Mouse (Mus musculus): ENCODE data around the gene Disp1. TPM values are rescaled to one million over a fixed set of nuclear protein-coding genes. Genes with fewer than 3 reads are reported as not detected.

Disp1 gene
- polyA plus RNA-seq, 1 experiment from 2014 or later, result 12.3 TPM

- no peak overlapping the region for H3K9ac ChIP-seq (replicated peaks; ENCODE audit: low read depth, low read length)
- ATAC-seq (ENCODE audit: insufficient number of reproducible peaks, insufficient read depth, low FRiP score, low read depth), result no peak
- no peak overlapping the region for H3K4me3 ChIP-seq (ENCODE audit: low read depth, low read length)
- H3K4me2 ChIP-seq (replicated peaks; ENCODE audit: low read depth, low read length), result no peak overlapping the region
- peaks cover 5% of the 10 kb centered on the region; the same call in 1 of the 2 replicates for H3K4me1 ChIP-seq (ENCODE audit: control insufficient read depth, insufficient read depth, low read length)
- H3K27me3 ChIP-seq (ENCODE audit: control insufficient read depth, insufficient read depth, low read length), result no peaks in the 10 kb centered on the region
- H3K36me3 ChIP-seq (ENCODE audit: control insufficient read depth, insufficient read depth, low read length), result no peaks in the 10 kb centered on the region
- WGBS, result 87% methylated on average over 8 of the region's 8 CpGs
- H3K9me3 ChIP-seq (ENCODE audit: control insufficient read depth, low read depth, low read length), result no peaks in the 10 kb centered on the region
- no peak overlapping the region for H3K27ac ChIP-seq (ENCODE audit: low read length)
These were observed 151.2 kb downstream of the Disp1 start for GRCm38 (mm10) chr1:183069954-183070649.

- H3K4me2 ChIP-seq (replicated peaks; ENCODE audit: low read depth, low read length), result no peak overlapping the region
- 79% methylated on average over 7 of the region's 7 CpGs for WGBS
- no peak for ATAC-seq (ENCODE audit: insufficient number of reproducible peaks, insufficient read depth, low FRiP score, low read depth)
These were observed 153.5 kb downstream of the Disp1 start for GRCm38 (mm10) chr1:183067807-183068206.

DNA sequence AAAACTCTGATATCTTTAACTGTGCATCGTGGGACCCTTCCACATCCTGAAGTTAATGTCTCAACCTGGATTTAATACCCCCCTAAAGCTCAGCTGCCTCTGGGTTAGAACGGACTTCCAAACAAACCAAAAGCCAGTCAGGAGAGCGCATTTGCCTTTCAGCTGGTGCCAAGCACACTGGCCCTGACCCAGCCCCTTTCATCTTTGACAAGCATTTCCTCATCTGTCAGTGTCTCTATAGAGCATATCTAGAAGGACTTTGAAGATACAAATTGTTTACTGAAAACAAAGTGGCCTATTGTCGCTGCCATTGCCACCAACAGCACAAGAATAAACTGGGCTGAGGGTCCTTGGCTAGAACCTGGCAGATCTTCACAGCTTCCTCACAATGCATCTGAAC, 154.3 kb downstream of the Disp1 start:
- H3K4me3 ChIP-seq (ENCODE audit: low read depth, low read length), result no peak overlapping the region
- 66% methylated on average over 4 of the region's 4 CpGs for WGBS
- H3K9me3 ChIP-seq (ENCODE audit: control insufficient read depth, low read depth, low read length), result no peaks in the 10 kb centered on the region
- H3K36me3 ChIP-seq (ENCODE audit: control insufficient read depth, insufficient read depth, low read length), result no peaks in the 10 kb centered on the region
- ATAC-seq (ENCODE audit: insufficient number of reproducible peaks, insufficient read depth, low FRiP score, low read depth), result no peak
- no peaks in the 10 kb centered on the region for H3K27me3 ChIP-seq (ENCODE audit: control insufficient read depth, insufficient read depth, low read length)
- no peak overlapping the region for H3K4me2 ChIP-seq (replicated peaks; ENCODE audit: low read depth, low read length)
- H3K27ac ChIP-seq (ENCODE audit: low read length), result no peak overlapping the region
- H3K4me1 ChIP-seq (ENCODE audit: control insufficient read depth, insufficient read depth, low read length), result peaks cover 2% of the 10 kb centered on the region; the same call in 1 of the 2 replicates
- no peak overlapping the region for H3K9ac ChIP-seq (replicated peaks; ENCODE audit: low read depth, low read length)

More at GRCm38 (mm10) chr1:183067807-183068206, 153.5 kb downstream of the Disp1 start:
- Histone ChIP-seq H3K27me3 (ENCODE audit: control insufficient read depth, insufficient read depth, low read length) (no peaks in the 10 kb centered on the region), H3K9me3 (ENCODE audit: control insufficient read depth, low read depth, low read length) (no peaks in the 10 kb centered on the region), H3K4me1 (ENCODE audit: control insufficient read depth, insufficient read depth, low read length) (peaks cover 5% of the 10 kb centered on the region; the same call in 1 of the 2 replicates), H3K27ac (ENCODE audit: low read length) (no peak overlapping the region), H3K9ac (replicated peaks; ENCODE audit: low read depth, low read length) (no peak overlapping the region), H3K4me3 (ENCODE audit: low read depth, low read length) (no peak overlapping the region), H3K36me3 (ENCODE audit: control insufficient read depth, insufficient read depth, low read length) (no peaks in the 10 kb centered on the region)

- Histone ChIP-seq H3K9me3 (ENCODE audit: control insufficient read depth, low read depth, low read length) (no peaks in the 10 kb centered on the region), H3K27me3 (ENCODE audit: control insufficient read depth, insufficient read depth, low read length) (no peaks in the 10 kb centered on the region), H3K4me3 (ENCODE audit: low read depth, low read length) (no peak overlapping the region), H3K9ac (replicated peaks; ENCODE audit: low read depth, low read length) (no peak overlapping the region), H3K4me1 (ENCODE audit: control insufficient read depth, insufficient read depth, low read length) (no peaks in the 10 kb centered on the region), H3K36me3 (ENCODE audit: control insufficient read depth, insufficient read depth, low read length) (no peaks in the 10 kb centered on the region), H3K4me2 (replicated peaks; ENCODE audit: low read depth, low read length) (no peak overlapping the region), H3K27ac (ENCODE audit: low read length) (no peak overlapping the region)
- ATAC-seq (ENCODE audit: insufficient number of reproducible peaks, insufficient read depth, low FRiP score, low read depth), result no peak
- WGBS, result 82% methylated on average over 2 of the region's 2 CpGs
These were observed 160.7 kb downstream of the Disp1 start for GRCm38 (mm10) chr1:183060611-183061010.

GRCm38 (mm10) chr1:183056289-183056655, 165.1 kb downstream of the Disp1 start:
- no peak for ATAC-seq (ENCODE audit: insufficient number of reproducible peaks, insufficient read depth, low FRiP score, low read depth)
- no peaks in the 10 kb centered on the region for H3K36me3 ChIP-seq (ENCODE audit: control insufficient read depth, insufficient read depth, low read length)
- no peak overlapping the region for H3K9ac ChIP-seq (replicated peaks; ENCODE audit: low read depth, low read length)
- no peaks in the 10 kb centered on the region for H3K27me3 ChIP-seq (ENCODE audit: control insufficient read depth, insufficient read depth, low read length)
- H3K4me2 ChIP-seq (replicated peaks; ENCODE audit: low read depth, low read length), result no peak overlapping the region
- 27% methylated on average over 3 of the region's 3 CpGs for whole genome bisulfite sequencing
- no peaks in the 10 kb centered on the region for H3K4me1 ChIP-seq (ENCODE audit: control insufficient read depth, insufficient read depth, low read length)
- H3K4me3 ChIP-seq (ENCODE audit: low read depth, low read length), result no peak overlapping the region
- H3K27ac ChIP-seq (ENCODE audit: low read length), result no peak overlapping the region
- H3K9me3 ChIP-seq (ENCODE audit: control insufficient read depth, low read depth, low read length), result no peaks in the 10 kb centered on the region

DNA sequence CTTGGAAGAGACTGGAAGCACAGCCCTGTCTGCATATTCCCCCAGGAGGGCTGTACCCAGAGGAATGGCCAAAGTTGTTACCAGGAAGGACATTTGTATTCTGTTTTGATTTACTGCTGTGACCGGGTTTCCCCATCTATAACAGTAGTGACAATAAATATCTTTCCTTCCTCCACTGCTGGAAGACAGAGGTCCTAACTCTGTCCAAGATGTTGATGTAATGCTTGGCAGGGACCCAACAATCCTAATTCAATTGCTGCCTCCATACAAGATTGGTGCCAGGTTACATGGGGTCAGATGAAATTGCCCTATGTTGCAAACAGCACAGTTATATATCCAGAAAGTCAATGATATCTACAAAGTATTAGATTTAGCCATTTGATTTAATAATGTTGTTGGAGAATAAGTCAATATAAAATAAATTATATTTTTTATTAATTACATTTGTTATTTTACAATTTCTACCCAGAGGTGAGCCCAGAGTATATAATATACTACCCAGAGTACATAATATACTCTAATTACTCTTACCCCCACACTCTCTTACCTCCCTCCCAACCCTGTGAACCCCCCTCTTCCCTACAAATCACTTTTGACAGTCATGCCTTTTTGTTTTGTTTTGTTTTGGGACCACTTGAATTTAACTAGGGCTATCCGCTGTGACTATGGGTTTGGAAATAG, 165.6 kb downstream of the Disp1 start:
- no peaks in the 10 kb centered on the region for H3K27me3 ChIP-seq (ENCODE audit: control insufficient read depth, insufficient read depth, low read length)
- H3K36me3 ChIP-seq (ENCODE audit: control insufficient read depth, insufficient read depth, low read length), result no peaks in the 10 kb centered on the region
- H3K9me3 ChIP-seq (ENCODE audit: control insufficient read depth, low read depth, low read length), result no peaks in the 10 kb centered on the region
- WGBS, result 60% methylated on average over 2 of the region's 2 CpGs
- no peaks in the 10 kb centered on the region for H3K4me1 ChIP-seq (ENCODE audit: control insufficient read depth, insufficient read depth, low read length)
- H3K9ac ChIP-seq (replicated peaks; ENCODE audit: low read depth, low read length), result no peak overlapping the region
- H3K27ac ChIP-seq (ENCODE audit: low read length), result no peak overlapping the region
- no peak overlapping the region for H3K4me3 ChIP-seq (ENCODE audit: low read depth, low read length)
- no peak for ATAC-seq (ENCODE audit: insufficient number of reproducible peaks, insufficient read depth, low FRiP score, low read depth)
- no peak overlapping the region for H3K4me2 ChIP-seq (replicated peaks; ENCODE audit: low read depth, low read length)

- peaks cover 2% of the 10 kb centered on the region; the same call in 1 of the 2 replicates for H3K4me1 ChIP-seq (ENCODE audit: control insufficient read depth, insufficient read depth, low read length)
- no peaks in the 10 kb centered on the region for H3K36me3 ChIP-seq (ENCODE audit: control insufficient read depth, insufficient read depth, low read length)
- 0 out of 2 replicates have a peak, but pooled peaks cover 2% of the 10 kb centered on the region for H3K9me3 ChIP-seq (ENCODE audit: control insufficient read depth, low read depth, low read length)
- 63% methylated on average over 7 of the region's 7 CpGs for WGBS
- no peak for ATAC-seq (ENCODE audit: insufficient number of reproducible peaks, insufficient read depth, low FRiP score, low read depth)
- no peak overlapping the region for H3K4me3 ChIP-seq (ENCODE audit: low read depth, low read length)
- H3K9ac ChIP-seq (replicated peaks; ENCODE audit: low read depth, low read length), result no peak overlapping the region
- no peaks in the 10 kb centered on the region for H3K27me3 ChIP-seq (ENCODE audit: control insufficient read depth, insufficient read depth, low read length)
- H3K27ac ChIP-seq (ENCODE audit: low read length), result no peak overlapping the region
- H3K4me2 ChIP-seq (replicated peaks; ENCODE audit: low read depth, low read length), result no peak overlapping the region
These were observed 168.7 kb downstream of the Disp1 start for GRCm38 (mm10) chr1:183052663-183053062.

GRCm38 (mm10) chr1:183049295-183049694, 172.0 kb downstream of the Disp1 start:
- no peak for ATAC-seq (ENCODE audit: insufficient number of reproducible peaks, insufficient read depth, low FRiP score, low read depth)
- H3K36me3 ChIP-seq (ENCODE audit: control insufficient read depth, insufficient read depth, low read length), result no peaks in the 10 kb centered on the region
- no peak overlapping the region for H3K4me3 ChIP-seq (ENCODE audit: low read depth, low read length)
- H3K4me2 ChIP-seq (replicated peaks; ENCODE audit: low read depth, low read length), result no peak overlapping the region
- no peaks in the 10 kb centered on the region for H3K27me3 ChIP-seq (ENCODE audit: control insufficient read depth, insufficient read depth, low read length)
- peaks cover 10% of the 10 kb centered on the region for H3K4me1 ChIP-seq (ENCODE audit: control insufficient read depth, insufficient read depth, low read length)
- H3K9ac ChIP-seq (replicated peaks; ENCODE audit: low read depth, low read length), result no peak overlapping the region
- H3K9me3 ChIP-seq (ENCODE audit: control insufficient read depth, low read depth, low read length), result 0 out of 2 replicates have a peak, but pooled peaks cover 2% of the 10 kb centered on the region
- H3K27ac ChIP-seq (ENCODE audit: low read length), result no peak overlapping the region
- WGBS, result 76% methylated on average over 6 of the region's 6 CpGs
